ENCODE assay signal across 18 mouse cellular contexts in the genomic region with DNA sequence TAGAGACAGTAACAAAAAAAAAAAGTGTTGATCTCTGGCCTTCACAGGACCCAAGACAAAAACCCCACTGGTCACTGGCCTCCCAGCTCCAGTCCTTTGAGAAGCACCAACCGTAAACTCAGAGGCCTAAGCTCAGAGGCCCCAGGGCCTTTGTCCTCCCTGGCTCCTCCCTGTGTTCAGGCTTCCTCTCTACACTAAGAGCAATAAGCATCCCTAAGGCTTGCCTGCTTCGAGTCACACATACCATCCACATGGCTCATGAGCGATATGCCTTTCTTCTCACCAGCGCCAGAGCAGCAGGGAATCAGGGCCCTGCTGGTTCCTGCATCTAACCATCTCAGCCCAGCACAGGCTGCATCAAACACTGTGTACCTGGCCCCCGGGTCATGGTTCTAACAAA. TPM values are rescaled to one million over a fixed set of nuclear protein-coding genes. Genes with fewer than 3 reads are reported as not detected.
DNase-seq lines count a peak whose midpoint lies in the region; ATAC-seq and TF ChIP-seq lines count a peak whose summit lies in the region.
"Had no signal": no experiment of that assay in that cellular context is flagged by ENCODE, and none has a peak within 500 bp of the region (broad histone marks: within the 10 kb centered on the region; RNA-seq: fewer than 3 reads in every experiment).

No protein-coding gene starts in this region.

- H3K9me3 ChIP-seq in midbrain, embryonic 10.5 days (replicated peaks), result no peaks in the 10 kb centered on the region
- no peaks in the 10 kb centered on the region for H3K9me3 ChIP-seq in midbrain, embryonic 14.5 days (ENCODE audit: control insufficient read depth, low read length)
- no peaks in the 10 kb centered on the region for H3K9me3 ChIP-seq in forebrain, embryonic 16.5 days (ENCODE audit: control insufficient read depth, low read length)
- H3K9me3 ChIP-seq in intestine, postnatal 0 days (ENCODE audit: control insufficient read depth), result no peaks in the 10 kb centered on the region
- H3K9me3 ChIP-seq: heart, embryonic 12.5 days; limb, embryonic 15.5 days had no signal

- H3K27me3 ChIP-seq in midbrain, embryonic 10.5 days (ENCODE audit: low read depth, poor library complexity, severe bottlenecking), result no peaks in the 10 kb centered on the region
- no peaks in the 10 kb centered on the region for H3K27me3 ChIP-seq in midbrain, embryonic 14.5 days (ENCODE audit: control insufficient read depth, insufficient read depth, low read length)
- H3K27me3 ChIP-seq in forebrain, embryonic 16.5 days (replicated peaks; ENCODE audit: control insufficient read depth, insufficient read depth, low read length), result no peaks in the 10 kb centered on the region
- H3K27me3 ChIP-seq in intestine, postnatal 0 days (replicated peaks; ENCODE audit: control insufficient read depth, insufficient read depth, low read length), result no peaks in the 10 kb centered on the region
- H3K27me3 ChIP-seq: heart, embryonic 12.5 days; limb, embryonic 15.5 days had no signal

- H3K36me3 ChIP-seq in midbrain, embryonic 10.5 days, result peaks cover 99% of the 10 kb centered on the region
- H3K36me3 ChIP-seq in midbrain, embryonic 14.5 days (ENCODE audit: control insufficient read depth, insufficient read depth, low read length), result peaks cover 79% of the 10 kb centered on the region
- peaks cover 14% of the 10 kb centered on the region for H3K36me3 ChIP-seq in forebrain, embryonic 16.5 days (ENCODE audit: control insufficient read depth, insufficient read depth)
- H3K36me3 ChIP-seq in intestine, postnatal 0 days (ENCODE audit: control insufficient read depth, insufficient read depth), result peaks cover 72% of the 10 kb centered on the region
- H3K36me3 ChIP-seq: G1E had no signal

- no peak overlapping the region for H3K4me2 ChIP-seq in midbrain, embryonic 14.5 days (ENCODE audit: low read length)
- no peak overlapping the region for H3K4me2 ChIP-seq in forebrain, embryonic 16.5 days (ENCODE audit: low read length)
- no peak overlapping the region for H3K4me2 ChIP-seq in intestine, postnatal 0 days (replicated peaks; ENCODE audit: low read depth)
- H3K4me2 ChIP-seq: heart, embryonic 12.5 days; limb, embryonic 15.5 days had no signal

- peak overlapping the region; percentile 85 for H3K27ac ChIP-seq in midbrain, embryonic 10.5 days (replicated peaks)
- H3K27ac ChIP-seq in midbrain, embryonic 14.5 days (replicated peaks; ENCODE audit: low read depth, low read length), result no peak overlapping the region
- 0 out of 2 replicates have a peak overlapping the region, but pooled peaks have one; percentile 24 for H3K27ac ChIP-seq in forebrain, embryonic 16.5 days (ENCODE audit: low read length)
- H3K27ac ChIP-seq in intestine, postnatal 0 days (ENCODE audit: low read depth, low read length), result no peak overlapping the region
- H3K27ac ChIP-seq: limb, embryonic 15.5 days had no signal

- no peak overlapping the region; the same call in 1 of the 2 replicates for H3K9ac ChIP-seq in midbrain, embryonic 14.5 days (replicated peaks; ENCODE audit: low read length)
- H3K9ac ChIP-seq in forebrain, embryonic 16.5 days (replicated peaks; ENCODE audit: low read depth, low read length), result no peak overlapping the region
- no peak overlapping the region for H3K9ac ChIP-seq in intestine, postnatal 0 days (ENCODE audit: low read depth, low read length)
- H3K9ac ChIP-seq: heart, embryonic 12.5 days; limb, embryonic 15.5 days had no signal

- ATAC-seq in midbrain, embryonic 14.5 days (ENCODE audit: low FRiP score, low TSS enrichment), result no peak
- ATAC-seq in forebrain, embryonic 16.5 days, result no peak
- ATAC-seq in megakaryocyte-erythroid progenitor cell, adult 5-6 weeks (replicated peaks; ENCODE audit: low FRiP score, low TSS enrichment, poor library complexity, severe bottlenecking), result no peak
- ATAC-seq in intestine, postnatal 0 days, result no peak
- ATAC-seq: activated CD4-positive, CD25-positive, alpha-beta regulatory T cell, adult 4 months had no signal

- DNase-seq in midbrain, embryonic 10.5 days (ENCODE audit: low spot score), result peak; percentile 57
- DNase-seq in midbrain, embryonic 14.5 days, result no peak
- DNase-seq in embryo, embryonic 9.5 days (ENCODE audit: extremely low spot score), result peak; percentile 34
- peak; percentile 53 for DNase-seq in retina, embryonic 14.5 days (ENCODE audit: low spot score)
- DNase-seq in cerebellum, postnatal 36 days, result no peak
- DNase-seq: cerebellum, adult 11 months; gastrocnemius, postnatal 36 days; heart, postnatal 4 days; kidney, adult 18-20 months; kidney, postnatal 4 days; lung, adult 18-20 months had no signal

- TF ChIP-seq CTCF in intestine, postnatal 0 days (IDR thresholded peaks at IDR 0.05; ENCODE audit: low read depth), result no peak

- H3K4me3 ChIP-seq in midbrain, embryonic 10.5 days, result no peak overlapping the region
- H3K4me3 ChIP-seq in midbrain, embryonic 14.5 days (replicated peaks; ENCODE audit: low read depth, low read length), result no peak overlapping the region
- no peak overlapping the region for H3K4me3 ChIP-seq in forebrain, embryonic 16.5 days (replicated peaks; ENCODE audit: low read length)
- H3K4me3 ChIP-seq in intestine, postnatal 0 days (ENCODE audit: low read depth, low read length), result no peak overlapping the region
- H3K4me3 ChIP-seq: heart, embryonic 12.5 days; limb, embryonic 15.5 days had no signal

- peaks cover 63% of the 10 kb centered on the region for H3K4me1 ChIP-seq in midbrain, embryonic 10.5 days
- peaks cover 3% of the 10 kb centered on the region; the same call in 1 of the 2 replicates for H3K4me1 ChIP-seq in midbrain, embryonic 14.5 days (ENCODE audit: control insufficient read depth, insufficient read depth, low read length)
- peaks cover 11% of the 10 kb centered on the region; the same call in 1 of the 2 replicates for H3K4me1 ChIP-seq in forebrain, embryonic 16.5 days (replicated peaks; ENCODE audit: control insufficient read depth, insufficient read depth, low read length)
- H3K4me1 ChIP-seq in intestine, postnatal 0 days (replicated peaks; ENCODE audit: control insufficient read depth, insufficient read depth, low read length), result no peaks in the 10 kb centered on the region

- WGBS in midbrain, embryonic 10.5 days, result 13% methylated on average over 5 of the region's 5 CpGs
- whole genome bisulfite sequencing in midbrain, embryonic 14.5 days, result 8% methylated on average over 5 of the region's 5 CpGs
- 10% methylated on average over 5 of the region's 5 CpGs for WGBS in forebrain, embryonic 16.5 days
- 73% methylated on average over 5 of the region's 5 CpGs for WGBS in intestine, postnatal 0 days

RNA-seq across cellular contexts. Expression of gene Rflna, which starts 42.2 kb away (rescaled TPM):
- 6.8 TPM in 2 replicates for polyA plus RNA-seq in midbrain, embryonic 10.5 days (2016; fragmentation: Nextera tagmentation; extraction: Ambion mirVana)
- 5.7 and 5.9 TPM in 2 replicates for polyA plus RNA-seq in midbrain, embryonic 14.5 days (2014; fragmentation: Nextera tagmentation; extraction: Ambion mirVana)
- 3.7 and 4.0 TPM in 2 replicates for polyA plus RNA-seq in forebrain, embryonic 16.5 days (2015; fragmentation: Nextera tagmentation; extraction: Ambion mirVana)
- not detected in 2 replicates for total RNA-seq in megakaryocyte-erythroid progenitor cell, adult 5-6 weeks (2014; fragmentation: Nextera tagmentation)
- not detected in 2 replicates for total RNA-seq in megakaryocyte-erythroid progenitor cell, adult 5-6 weeks (2017)
- polyA plus RNA-seq in intestine, postnatal 0 days (2015; fragmentation: Nextera tagmentation; extraction: Ambion mirVana), result 1.5 and 1.7 TPM in 2 replicates
- total RNA-seq: G1E had no signal
- polyA plus RNA-seq: G1E had no signal

Comparison
In these comparisons a context has a peak if more than half of its experiments do, and no peak if none do; other contexts are left out.
1. DNase-seq: peak in midbrain, embryonic 10.5 days (single experiment), embryo, embryonic 9.5 days (single experiment) and retina, embryonic 14.5 days (single experiment); none in midbrain, embryonic 14.5 days (single experiment) and cerebellum, postnatal 36 days (0 of 2).
2. H3K27ac ChIP-seq: peak in midbrain, embryonic 10.5 days (single experiment) and forebrain, embryonic 16.5 days (single experiment); none in midbrain, embryonic 14.5 days (single experiment) and intestine, postnatal 0 days (single experiment).